Mouse (Mus musculus): ENCODE results near the gene Slc25a42. TPM values are rescaled to one million over a fixed set of nuclear protein-coding genes. Genes with fewer than 3 reads are reported as not detected.

The Slc25a42 gene
- polyA plus RNA-seq, 2 experiments: 3.3 to 14.7 TPM

DNA sequence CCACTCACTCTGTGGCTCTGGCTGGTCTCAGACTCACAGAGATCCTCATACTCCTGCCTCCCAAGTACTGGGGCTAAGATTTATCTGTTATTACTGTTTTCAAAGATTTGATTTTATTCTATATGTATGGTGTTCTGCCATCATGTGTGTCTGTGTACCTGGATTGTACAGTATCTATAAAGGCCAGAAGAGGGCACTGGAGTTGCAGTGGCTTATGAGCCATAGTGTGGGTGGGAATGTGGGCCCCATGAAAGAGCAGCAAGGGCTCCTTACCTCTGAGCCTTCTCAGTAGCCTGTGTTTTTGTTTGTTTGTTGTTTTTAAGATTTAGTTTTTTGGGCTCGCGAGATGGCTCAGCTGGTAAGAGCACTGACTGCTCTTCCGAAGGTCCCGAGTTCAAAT lies 33.0 kb downstream of the Slc25a42 start:
- WGBS (ENCODE audit: insufficient replicate concordance): 92% methylated on average over 4 of the region's 4 CpGs
- H3K4me1 ChIP-seq (replicated peaks; ENCODE audit: control insufficient read depth in 2 of 2, insufficient read depth in 2 of 2, low read length in 1 of 2): peaks cover 9 to 17% of the 10 kb centered on the region in 2 experiments
- no peaks in the 10 kb centered on the region for H3K9me3 ChIP-seq (ENCODE audit: control insufficient read depth, low read length)
- H3K9ac ChIP-seq (replicated peaks): no peak overlapping the region
- no peak overlapping the region for H3K27ac ChIP-seq
- TF ChIP-seq CTCF (IDR thresholded peaks at IDR 0.05; ENCODE audit: low read depth) (peak; percentile 75), EP300 (IDR thresholded peaks at IDR 0.05; ENCODE audit: low read depth) (no peak)
- no peaks in the 10 kb centered on the region for H3K27me3 ChIP-seq (ENCODE audit: control insufficient read depth, insufficient read depth, low read length)
- H3K4me3 ChIP-seq (ENCODE audit: insufficient read depth in 1 of 2, low read depth in 2 of 2, low read length in 2 of 2): no peak overlapping the region
- peaks cover 4% of the 10 kb centered on the region for H3K36me3 ChIP-seq (replicated peaks; ENCODE audit: control insufficient read depth, insufficient read depth, low read depth)
- DNase-seq (ENCODE audit: low read depth in 3 of 3, low spot score in 3 of 3) (no peak), ATAC-seq (ENCODE audit: insufficient read depth) (no peak)
- H3K4me2 ChIP-seq (ENCODE audit: low read depth): no peak overlapping the region

DNA sequence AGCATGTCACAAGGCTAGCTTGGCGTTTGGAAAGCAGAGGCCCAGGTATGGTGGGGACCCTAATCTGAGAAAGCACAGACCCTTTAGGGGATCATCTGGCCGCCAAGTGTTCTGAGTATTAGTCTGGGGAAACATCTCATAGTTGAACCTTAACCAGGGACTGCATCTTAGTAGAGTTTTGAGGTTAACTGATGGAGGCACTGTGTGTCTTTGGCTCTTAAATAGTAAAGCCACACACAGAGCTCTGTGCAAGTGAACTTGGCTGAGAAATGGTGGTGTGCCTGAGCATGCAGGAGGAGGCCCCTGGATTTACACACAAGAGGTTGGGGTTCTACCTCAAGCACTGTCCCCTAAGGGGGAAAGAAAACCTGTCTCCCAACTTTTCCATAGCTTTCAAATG lies 33.9 kb downstream of the Slc25a42 start:
- H3K4me2 ChIP-seq (ENCODE audit: low read depth): no peak overlapping the region
- H3K9ac ChIP-seq (replicated peaks): no peak overlapping the region
- DNase-seq (ENCODE audit: low read depth in 3 of 3, low spot score in 3 of 3) (no peak), ATAC-seq (ENCODE audit: insufficient read depth) (no peak)
- TF ChIP-seq EP300 (IDR thresholded peaks at IDR 0.05; ENCODE audit: low read depth) (no peak), CTCF (IDR thresholded peaks at IDR 0.05; ENCODE audit: low read depth) (no peak)
- no peak overlapping the region for H3K4me3 ChIP-seq (ENCODE audit: insufficient read depth in 1 of 2, low read depth in 2 of 2, low read length in 2 of 2)
- peaks cover 18 to 25% of the 10 kb centered on the region in 2 experiments for H3K4me1 ChIP-seq (replicated peaks; ENCODE audit: control insufficient read depth in 2 of 2, insufficient read depth in 2 of 2, low read length in 1 of 2)
- H3K9me3 ChIP-seq (ENCODE audit: control insufficient read depth, low read length): no peaks in the 10 kb centered on the region
- no peaks in the 10 kb centered on the region for H3K27me3 ChIP-seq (ENCODE audit: control insufficient read depth, insufficient read depth, low read length)
- H3K36me3 ChIP-seq (replicated peaks; ENCODE audit: control insufficient read depth, insufficient read depth, low read depth): peaks cover 4% of the 10 kb centered on the region
- WGBS (ENCODE audit: insufficient replicate concordance): 69% methylated on average over 2 of the region's 2 CpGs
- H3K27ac ChIP-seq: no peak overlapping the region

DNA sequence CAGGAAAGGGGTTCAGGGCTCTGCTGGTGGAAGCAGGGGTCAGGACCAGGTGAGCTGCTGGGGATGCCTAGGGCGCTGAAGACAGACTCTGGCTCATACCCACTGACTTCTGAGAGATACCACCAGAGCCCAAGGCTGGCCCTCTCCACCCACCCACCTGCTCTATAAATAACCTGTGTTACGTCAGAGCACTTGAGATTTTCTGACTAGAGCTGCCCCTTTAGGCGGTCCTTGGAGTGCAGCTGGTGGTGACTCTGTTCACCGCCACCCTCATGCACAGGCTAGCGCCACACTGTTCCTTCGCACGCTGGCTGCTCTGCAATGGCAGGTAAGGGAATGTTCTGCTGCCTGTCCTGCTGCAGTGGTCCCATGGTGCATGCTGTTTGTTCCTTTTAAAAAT lies 38.0 kb downstream of the Slc25a42 start:
- H3K9me3 ChIP-seq (ENCODE audit: control insufficient read depth, low read length): no peaks in the 10 kb centered on the region
- H3K4me2 ChIP-seq (ENCODE audit: low read depth): peak overlapping the region; percentile 8; the same call in 1 of the 2 replicates
- H3K36me3 ChIP-seq (replicated peaks; ENCODE audit: control insufficient read depth, insufficient read depth, low read depth): no peaks in the 10 kb centered on the region; the same call in none of the 2 replicates
- ATAC-seq (ENCODE audit: insufficient read depth) (no peak), DNase-seq (ENCODE audit: low read depth in 3 of 3, low spot score in 3 of 3) (no peak)
- TF ChIP-seq CTCF (IDR thresholded peaks at IDR 0.05; ENCODE audit: low read depth): no peak
- no peak for TF ChIP-seq EP300 (IDR thresholded peaks at IDR 0.05; ENCODE audit: low read depth)
- WGBS (ENCODE audit: insufficient replicate concordance): 69% methylated on average over 7 of the region's 7 CpGs
- no peaks in the 10 kb centered on the region for H3K27me3 ChIP-seq (ENCODE audit: control insufficient read depth, insufficient read depth, low read length)
- H3K4me3 ChIP-seq (ENCODE audit: insufficient read depth in 1 of 2, low read depth in 2 of 2, low read length in 2 of 2): no peak overlapping the region
- no peak overlapping the region for H3K27ac ChIP-seq
- peaks cover 21 to 37% of the 10 kb centered on the region in 2 experiments for H3K4me1 ChIP-seq (replicated peaks; ENCODE audit: control insufficient read depth in 2 of 2, insufficient read depth in 2 of 2, low read length in 1 of 2)
- H3K9ac ChIP-seq (replicated peaks): no peak overlapping the region

DNA sequence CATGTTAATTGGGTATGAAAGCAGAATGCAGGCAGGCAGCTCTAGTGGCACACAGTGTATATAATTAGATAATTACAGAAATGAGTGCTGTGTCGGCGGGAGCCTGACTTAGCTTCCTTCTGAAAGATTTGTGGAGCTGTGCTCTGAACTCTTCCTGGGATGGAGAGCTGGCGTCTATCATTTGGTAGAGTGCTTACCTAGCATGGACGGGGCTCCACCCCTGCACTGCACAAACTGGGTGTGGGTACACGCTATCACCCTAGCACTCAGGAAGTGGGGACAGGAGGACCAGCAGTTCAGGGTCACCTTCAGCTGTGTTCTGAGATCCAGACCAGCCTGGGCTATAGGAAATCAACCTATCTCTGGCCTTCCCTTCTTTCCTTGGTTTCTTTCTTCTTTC lies 38.8 kb downstream of the Slc25a42 start:
- peak; percentile 34; the same call in 1 of the 2 replicates for ATAC-seq (ENCODE audit: insufficient read depth)
- DNase-seq (ENCODE audit: low read depth in 3 of 3, low spot score in 3 of 3): peak in 1 of 3 experiments; percentile 48
- H3K9me3 ChIP-seq (ENCODE audit: control insufficient read depth, low read length): no peaks in the 10 kb centered on the region
- H3K27ac ChIP-seq: peak overlapping the region; percentile 8; the same call in 1 of the 2 replicates
- peaks cover 21 to 37% of the 10 kb centered on the region in 2 experiments for H3K4me1 ChIP-seq (replicated peaks; ENCODE audit: control insufficient read depth in 2 of 2, insufficient read depth in 2 of 2, low read length in 1 of 2)
- 34% methylated on average over 5 of the region's 5 CpGs for WGBS (ENCODE audit: insufficient replicate concordance)
- H3K27me3 ChIP-seq (ENCODE audit: control insufficient read depth, insufficient read depth, low read length): no peaks in the 10 kb centered on the region
- TF ChIP-seq CTCF (IDR thresholded peaks at IDR 0.05; ENCODE audit: low read depth) (no peak), EP300 (IDR thresholded peaks at IDR 0.05; ENCODE audit: low read depth) (no peak)
- H3K4me2 ChIP-seq (ENCODE audit: low read depth): peak overlapping the region; percentile 76
- peak overlapping the region in 1 of 2 experiments; percentile 67; a peak in 2 of 4 replicates for H3K4me3 ChIP-seq (ENCODE audit: insufficient read depth in 1 of 2, low read depth in 2 of 2, low read length in 2 of 2)
- H3K9ac ChIP-seq (replicated peaks): peak overlapping the region; percentile 79
- H3K36me3 ChIP-seq (replicated peaks; ENCODE audit: control insufficient read depth, insufficient read depth, low read depth): no peaks in the 10 kb centered on the region; the same call in none of the 2 replicates

DNA sequence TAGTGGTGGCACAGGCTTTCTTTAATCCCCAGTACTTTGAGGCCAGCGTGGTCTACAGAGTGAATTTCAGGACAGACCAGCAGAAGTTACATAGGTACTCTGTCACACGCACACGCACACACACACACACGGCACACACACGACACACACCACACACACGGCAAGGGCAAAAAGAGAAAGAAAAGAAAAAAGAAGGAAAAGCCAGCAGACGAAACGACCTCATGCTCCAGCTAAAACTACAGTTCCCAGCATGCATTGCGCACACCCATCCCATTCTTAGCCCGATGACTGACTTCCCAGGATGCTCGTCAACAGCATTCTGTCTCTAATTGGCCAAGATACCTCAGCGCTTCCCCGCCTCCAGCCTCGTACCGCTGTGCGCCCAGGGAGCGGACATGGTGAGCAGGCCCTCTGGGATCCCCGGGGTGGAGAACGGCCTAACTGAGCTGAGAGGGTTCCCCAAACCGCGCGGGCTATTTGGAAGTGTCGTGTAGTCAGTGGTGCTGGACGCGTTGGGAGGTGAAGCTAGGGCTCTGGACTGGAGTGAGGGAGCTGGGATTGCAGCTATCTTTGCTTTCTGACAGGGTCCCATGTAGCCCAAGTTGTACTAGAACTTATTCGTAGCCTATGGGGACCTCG lies 39.9 kb downstream of the Slc25a42 start, which contains the start of gene Tmem161a:
Tmem161a (plus strand) TSS at position 314 of the 639 bp plus-strand sequence.
- DNase-seq (ENCODE audit: low read depth in 3 of 3, low spot score in 3 of 3) (peak; percentile 92 to 96 (median 94)), ATAC-seq (ENCODE audit: insufficient read depth) (peak; percentile 95)
- Histone ChIP-seq H3K27ac (peak within 1 kb of the TSS; percentile 48), H3K27me3 (ENCODE audit: control insufficient read depth, insufficient read depth, low read length) (no peaks in the 10 kb centered on the region), H3K9ac (replicated peaks) (peak within 1 kb of the TSS; percentile 79), H3K4me3 (ENCODE audit: insufficient read depth in 1 of 2, low read depth in 2 of 2, low read length in 2 of 2) (peak within 1 kb of the TSS; percentile 67 to 89), H3K36me3 (replicated peaks; ENCODE audit: control insufficient read depth, insufficient read depth, low read depth) (no peaks in the 10 kb centered on the region; the same call in 1 of the 2 replicates), H3K4me2 (ENCODE audit: low read depth) (peak within 1 kb of the TSS; percentile 76), H3K4me1 (replicated peaks; ENCODE audit: control insufficient read depth in 2 of 2, insufficient read depth in 2 of 2, low read length in 1 of 2) (peaks cover 21 to 37% of the 10 kb centered on the region in 2 experiments), H3K9me3 (ENCODE audit: control insufficient read depth, low read length) (no peaks in the 10 kb centered on the region)
- TF ChIP-seq EP300 (IDR thresholded peaks at IDR 0.05; ENCODE audit: low read depth): no peak
- TF ChIP-seq CTCF (IDR thresholded peaks at IDR 0.05; ENCODE audit: low read depth): 0 out of 2 replicates have a peak, but pooled peaks have one; percentile 11
- 2% methylated on average over 27 of the region's 27 CpGs for WGBS (ENCODE audit: insufficient replicate concordance)

Measured in liver, embryonic 14.5 days (tissue).